Mouse (Mus musculus) intestine, postnatal 0 days (tissue): ENCODE measurements around the gene Rsph4a. TPM values are rescaled to one million over a fixed set of nuclear protein-coding genes. Genes with fewer than 3 reads are reported as not detected.
"Not testable (repeated sequence)": the region's sequence is repeated elsewhere in the genome, so short reads cannot be mapped to it uniquely, and the experiment has no call there.

Experiments used
- ATAC-seq: fragments of 200-750 bp; cut with Nextera tagmentation; 2 replicates; pipeline ENCODE4 v1.8.0; 2017; ENCODE audit warnings: mild to moderate bottlenecking, moderate TSS enrichment, moderate library complexity
- H3K27ac ChIP-seq: fragments of 300-500 bp; sonication (generic); 2 replicates; pipeline ENCODE4 v1.5.1; 2014; ENCODE audit warnings: mild to moderate bottlenecking, low read depth, low read length, moderate library complexity
- H3K27me3 ChIP-seq: fragments of 300-500 bp; sonication (generic); replicated peaks from 2 replicates; pipeline ENCODE4 v1.6.1; 2014; ENCODE audit warnings: low read length, mixed read lengths; ENCODE audit not compliant: control insufficient read depth, insufficient read depth
- H3K36me3 ChIP-seq: fragments of 300-500 bp; sonication (generic); 2 replicates; pipeline ENCODE4 v1.6.1; 2014; ENCODE audit warnings: mild to moderate bottlenecking, moderate library complexity; ENCODE audit not compliant: control insufficient read depth, insufficient read depth
- H3K4me1 ChIP-seq: fragments of 300-500 bp; sonication (generic); replicated peaks from 2 replicates; pipeline ENCODE4 v1.6.1; 2014; ENCODE audit warnings: antibody characterized with exemption, low read length, mixed read lengths; ENCODE audit not compliant: control insufficient read depth, insufficient read depth
- H3K4me2 ChIP-seq: fragments of 300-500 bp; sonication (generic); replicated peaks from 2 replicates; pipeline ENCODE4 v1.6.1; 2014; ENCODE audit warnings: low read depth, mild to moderate bottlenecking, moderate library complexity
- H3K4me3 ChIP-seq: fragments of 300-500 bp; sonication (generic); 2 replicates; pipeline ENCODE4 v1.5.1; 2014; ENCODE audit warnings: low read depth, low read length
- H3K9ac ChIP-seq: fragments of 300-500 bp; sonication (generic); 2 replicates; pipeline ENCODE4 v1.6.1; 2014; ENCODE audit warnings: mild to moderate bottlenecking, low read depth, low read length
- H3K9me3 ChIP-seq: fragments of 300-500 bp; sonication (generic); 2 replicates; pipeline ENCODE4 v1.6.1; 2016; ENCODE audit warnings: mixed run types; ENCODE audit not compliant: control insufficient read depth
- CTCF ChIP-seq: sonication (generic); IDR thresholded peaks from 2 replicates; pipeline ENCODE4 v1.5.1; 2016; ENCODE audit warnings: low read depth, mild to moderate bottlenecking, control low read depth, antibody characterized with exemption, moderate library complexity
- WGBS: fragments of 180-500 bp; shearing (Covaris S2); extraction: QIAGEN DNeasy Blood & Tissue Kit; methylation state at CpG from one replicate; pipeline ENCODE4 v1.1.7; 2014; 5-methylcytosine and 5-hydroxymethylcytosine counted together
- polyA plus RNA-seq: library from polyadenylated mRNA; unstranded; fragments of >200 nt; fragmentation: Nextera tagmentation; extraction: Ambion mirVana; gene quantifications from 2 replicates; pipeline ENCODE4 v1.2.1, GENCODE M21; 2015

Gene Rsph4a
- 0.66 and 0.67 TPM in 2 replicates for polyA plus RNA-seq

DNA sequence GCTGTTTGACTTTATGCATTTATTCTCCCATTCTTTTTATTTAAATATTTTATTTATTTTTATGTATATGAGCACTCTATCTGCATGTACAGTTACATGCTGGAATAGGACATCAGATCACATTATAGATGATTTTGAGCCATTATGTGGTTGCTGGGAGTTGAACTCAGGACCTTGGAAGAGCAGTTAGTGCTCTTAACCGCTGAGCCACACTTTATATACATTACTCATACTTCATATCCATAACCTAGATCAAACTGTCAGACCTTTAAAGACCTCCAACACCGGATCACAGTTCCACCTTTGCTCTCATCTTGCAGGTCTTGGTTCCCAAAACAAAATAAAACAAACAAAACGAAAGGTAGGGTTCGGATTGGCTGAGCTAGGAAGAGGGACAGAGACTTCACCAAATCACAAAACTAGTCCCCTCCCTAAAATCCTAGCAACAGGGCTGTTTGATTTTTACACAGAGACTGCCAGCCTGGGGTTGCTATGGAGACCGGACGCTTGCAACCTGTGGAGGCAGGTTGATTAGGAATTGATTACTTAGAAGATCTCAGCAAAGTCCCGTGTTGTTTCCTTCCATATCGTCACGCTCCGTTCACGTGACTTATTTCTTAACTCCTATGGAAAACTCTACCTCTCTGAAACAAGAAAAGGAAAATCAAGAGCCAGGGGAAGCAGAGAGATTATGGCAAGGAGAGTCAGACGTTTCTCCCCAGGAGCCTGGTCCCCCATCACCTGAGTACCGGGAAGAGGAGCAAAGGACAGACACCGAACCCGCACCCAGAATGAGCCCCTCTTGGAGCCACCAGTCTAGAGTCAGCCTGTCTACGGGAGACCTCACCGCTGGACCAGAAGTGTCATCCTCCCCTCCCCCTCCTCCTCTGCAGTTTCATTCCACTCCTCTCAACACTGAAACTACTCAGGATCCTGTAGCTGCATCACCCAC, at the start of gene Rsph4a:
Gene Rsph4a (plus strand): TSS at position 582 of the 952 bp plus-strand sequence.
- peak; percentile 74 for ATAC-seq
- Histone ChIP-seq H3K36me3 (no peaks in the 10 kb centered on the region), H3K4me2 (peak within 1 kb of the TSS; percentile 70), H3K27ac (no peak within 1 kb of the TSS), H3K4me1 (no peaks in the 10 kb centered on the region), H3K9me3 (no peaks in the 10 kb centered on the region), H3K4me3 (peak within 1 kb of the TSS; percentile 41), H3K9ac (no peak within 1 kb of the TSS), H3K27me3 (no peaks in the 10 kb centered on the region)
- WGBS = 4% methylated on average over 17 of the region's 17 CpGs
- no peak for TF ChIP-seq CTCF

DNA sequence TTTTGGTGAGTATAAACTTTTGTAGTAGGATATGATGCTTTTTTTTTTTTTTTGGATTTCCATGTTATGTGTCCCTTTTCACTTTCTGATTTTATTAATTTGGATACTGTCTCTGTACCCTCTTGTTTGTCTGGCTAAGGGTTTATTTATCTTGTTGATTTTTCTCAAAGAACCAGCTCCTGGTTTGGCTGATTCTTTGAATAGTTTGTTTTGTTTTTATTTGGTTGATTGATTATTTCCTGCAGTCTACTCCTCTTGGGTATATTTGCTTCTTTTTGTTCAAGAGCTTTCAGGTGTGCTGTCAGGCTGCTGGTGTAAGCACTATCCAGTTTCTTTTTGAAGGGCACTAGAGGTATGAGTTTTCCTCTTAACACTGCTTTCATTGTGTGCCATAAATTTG, 47.5 kb upstream of the Rsph4a start, which contains the start of gene Sult3a1:
Gene Sult3a1 (plus strand): TSS at position 301 of the 400 bp plus-strand sequence.
- no peak for TF ChIP-seq CTCF
- Histone ChIP-seq H3K4me3 (no peak within 1 kb of the TSS), H3K27me3 (no peaks in the 10 kb centered on the region), H3K9me3 (no peaks in the 10 kb centered on the region), H3K36me3 (no peaks in the 10 kb centered on the region), H3K4me1 (no peaks in the 10 kb centered on the region), H3K27ac (no peak within 1 kb of the TSS), H3K9ac (no peak within 1 kb of the TSS), H3K4me2 (no peak within 1 kb of the TSS)
- ATAC-seq = no peak

DNA sequence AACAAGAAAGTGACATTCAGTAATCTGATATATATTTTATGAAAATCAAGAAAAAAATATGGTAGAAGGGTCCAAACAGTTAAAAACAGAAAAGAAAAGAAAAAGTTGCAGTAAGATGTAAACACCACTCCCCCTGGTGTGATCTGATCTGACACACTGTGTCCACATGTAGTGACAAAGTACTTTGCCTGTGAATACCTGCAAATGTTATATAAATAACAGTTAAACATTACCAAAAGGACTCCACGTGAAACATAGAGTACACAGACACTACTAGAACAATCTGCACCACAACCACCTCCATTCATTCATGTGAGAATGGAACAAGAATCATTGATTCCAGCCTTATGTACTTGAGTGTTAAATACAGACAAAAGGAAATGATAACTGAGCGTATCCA, 38.9 kb upstream of the Rsph4a start:
- 55% methylated on average over 2 of the region's 2 CpGs for WGBS
- H3K4me2 ChIP-seq = no peak overlapping the region
- H3K9me3 ChIP-seq = no peaks in the 10 kb centered on the region
- H3K9ac ChIP-seq = no peak overlapping the region
- TF ChIP-seq CTCF = no peak
- H3K27me3 ChIP-seq = no peaks in the 10 kb centered on the region
- ATAC-seq = no peak
- no peak overlapping the region for H3K27ac ChIP-seq
- H3K4me1 ChIP-seq = no peaks in the 10 kb centered on the region
- no peaks in the 10 kb centered on the region for H3K36me3 ChIP-seq
- no peak overlapping the region for H3K4me3 ChIP-seq

DNA sequence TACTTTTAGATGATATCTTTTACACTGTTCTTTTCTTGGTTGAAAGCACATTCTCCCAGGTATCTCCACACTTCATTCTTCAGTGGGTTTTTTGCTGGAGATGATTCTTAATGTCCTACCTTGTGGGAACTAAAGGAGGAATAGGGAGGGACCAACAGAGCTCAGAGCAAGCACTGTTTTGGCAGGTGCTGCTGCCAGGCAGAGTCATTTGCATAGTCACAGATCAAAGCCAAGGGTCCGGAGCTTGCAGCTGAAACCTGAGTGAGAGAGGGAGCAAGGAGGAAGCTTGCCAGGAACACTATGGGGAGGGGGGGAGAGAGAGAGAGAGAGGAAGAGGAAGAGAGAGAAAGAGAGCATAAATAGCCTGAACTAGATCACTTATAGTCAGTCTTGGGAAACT, 34.5 kb upstream of the Rsph4a start:
- H3K9me3 ChIP-seq = no peaks in the 10 kb centered on the region
- no peaks in the 10 kb centered on the region for H3K36me3 ChIP-seq
- WGBS = 25% methylated on average over 1 of the region's 1 CpGs
- no peaks in the 10 kb centered on the region for H3K4me1 ChIP-seq
- H3K9ac ChIP-seq = no peak overlapping the region
- H3K27ac ChIP-seq = no peak overlapping the region
- no peak overlapping the region for H3K4me3 ChIP-seq
- ATAC-seq = no peak
- no peaks in the 10 kb centered on the region for H3K27me3 ChIP-seq
- H3K4me2 ChIP-seq = no peak overlapping the region
- TF ChIP-seq CTCF = no peak

DNA sequence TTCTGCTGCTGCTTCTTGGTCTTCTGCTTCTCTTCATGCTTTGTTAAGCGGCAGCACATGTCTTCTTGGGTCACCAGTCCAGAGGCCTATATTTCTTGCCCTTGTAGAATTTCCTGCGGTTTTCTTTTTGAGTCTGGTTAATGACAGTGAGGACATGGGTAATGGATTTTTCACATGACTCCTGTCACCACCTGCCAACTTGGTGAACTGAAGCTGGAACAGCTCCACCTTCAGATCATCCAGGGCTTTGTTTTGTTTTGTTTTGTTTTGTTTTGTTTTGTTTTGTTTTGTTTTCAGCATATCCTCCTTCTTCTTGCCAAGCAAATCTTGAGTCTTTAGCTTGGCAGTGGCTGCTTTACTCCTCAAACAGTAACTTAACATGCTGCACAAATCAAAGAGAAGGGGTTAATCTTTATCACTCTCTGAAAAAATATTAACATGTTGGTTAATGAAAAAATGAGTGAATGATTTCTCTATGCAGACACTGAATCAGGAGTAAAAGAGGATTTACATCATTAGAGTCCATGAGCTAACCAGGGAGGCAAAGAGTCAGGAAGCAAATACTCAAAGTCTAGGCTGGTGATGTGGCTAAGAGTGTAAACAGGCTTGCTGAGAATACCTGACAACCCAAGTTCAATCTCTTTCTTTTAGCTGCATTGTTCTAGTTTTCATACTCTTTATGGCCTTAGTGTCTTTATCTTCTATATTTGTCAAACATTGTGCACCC, 32.1 kb upstream of the Rsph4a start:
- 83% methylated on average over 2 of the region's 2 CpGs for WGBS
- Histone ChIP-seq H3K36me3 (no peaks in the 10 kb centered on the region), H3K4me2 (no peak overlapping the region), H3K4me3 (no peak overlapping the region), H3K27me3 (no peaks in the 10 kb centered on the region), H3K4me1 (no peaks in the 10 kb centered on the region), H3K27ac (no peak overlapping the region), H3K9me3 (no peaks in the 10 kb centered on the region), H3K9ac (no peak overlapping the region)
- no peak for ATAC-seq
- TF ChIP-seq CTCF = no peak

DNA sequence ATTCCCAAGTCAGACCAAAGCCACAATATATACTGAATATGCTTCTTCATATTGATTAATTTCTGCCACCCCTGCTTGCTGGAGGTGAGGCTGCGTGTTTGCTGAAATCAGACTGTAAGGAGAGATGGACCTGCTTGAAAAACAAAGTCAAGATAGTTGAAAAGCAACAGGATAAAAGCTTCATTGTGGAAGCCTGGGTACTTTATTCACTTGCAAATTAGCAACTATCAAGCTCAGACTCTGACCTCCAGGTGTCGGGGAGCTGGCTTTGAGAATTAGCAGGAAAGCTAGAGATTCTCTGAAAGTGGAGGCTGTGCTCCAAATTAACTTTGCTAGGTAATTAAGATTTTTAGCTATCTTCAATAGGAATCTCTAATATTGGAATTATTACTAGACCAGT, 22.5 kb upstream of the Rsph4a start:
- ATAC-seq, H3K27ac ChIP-seq, H3K4me1 ChIP-seq, H3K36me3 ChIP-seq, H3K4me3 ChIP-seq, H3K27me3 ChIP-seq, H3K9ac ChIP-seq, H3K4me2 ChIP-seq, H3K9me3 ChIP-seq: not testable (repeated sequence)
- 85% methylated on average over 2 of the region's 2 CpGs for WGBS

DNA sequence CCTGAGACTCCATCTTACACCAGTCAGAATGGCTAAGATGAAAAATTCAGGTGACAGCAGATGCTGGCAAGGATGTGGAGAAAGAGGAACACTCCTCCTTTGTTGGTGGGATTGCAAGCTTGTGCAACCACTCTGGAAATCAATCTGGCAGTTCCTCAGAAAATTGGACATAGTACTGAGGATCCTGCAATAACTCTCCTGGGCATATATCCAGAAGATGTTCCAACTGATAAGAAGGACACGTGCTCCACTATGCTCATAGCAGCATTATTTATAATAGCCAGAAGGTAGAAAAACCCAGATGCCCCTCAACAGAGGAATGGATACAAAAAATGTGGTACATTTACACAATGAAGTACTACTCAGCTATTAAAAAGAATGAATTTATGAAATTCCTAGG, 3.4 kb upstream of the Rsph4a start:
- WGBS = 73% methylated on average over 1 of the region's 1 CpGs
- H3K4me2 ChIP-seq, H3K9ac ChIP-seq, H3K9me3 ChIP-seq, H3K36me3 ChIP-seq, H3K4me1 ChIP-seq, ATAC-seq, H3K4me3 ChIP-seq, H3K27ac ChIP-seq, H3K27me3 ChIP-seq: not testable (repeated sequence)
